Mouse (Mus musculus): Measurements from ENCODE around the gene Vmn1r3. TPM values are rescaled to one million over a fixed set of nuclear protein-coding genes. Genes with fewer than 3 reads are reported as not detected.
"Not testable (repeated sequence)": the region's sequence is repeated elsewhere in the genome, so short reads cannot be mapped to it uniquely, and the experiment has no call there.

The Vmn1r3 gene
- total and polyA plus RNA-seq, 3 experiments, result not detected

GRCm38 (mm10) chr4:3209643-3210217 lies 24.6 kb upstream of the Vmn1r3 start:
- H3K79me2 ChIP-seq (ENCODE audit: control insufficient read depth, insufficient read depth, low read length, poor library complexity); H3K4me3 ChIP-seq (ENCODE audit: control insufficient read depth in 1 of 2, insufficient read depth in 1 of 2, low read depth in 2 of 2, low read length in 2 of 2); H3K4me1 ChIP-seq (ENCODE audit: control insufficient read depth in 1 of 2, insufficient read depth in 2 of 2, low read length in 2 of 2); H3K9me3 ChIP-seq (replicated peaks; ENCODE audit: insufficient read depth, low read length); H3K9ac ChIP-seq (ENCODE audit: control insufficient read depth, low read depth, low read length, poor library complexity, severe bottlenecking); H3K36me3 ChIP-seq (ENCODE audit: control insufficient read depth in 1 of 2, insufficient read depth in 2 of 2, low read length in 2 of 2); H3K27me3 ChIP-seq (ENCODE audit: control insufficient read depth in 1 of 2, insufficient read depth in 2 of 2, low read length in 2 of 2): not testable (repeated sequence)
- peak; percentile 70 for DNase-seq (ENCODE audit: low read depth, low spot score)
- TF ChIP-seq EP300 (IDR thresholded peaks at IDR 0.05; ENCODE audit: low read depth in 1 of 2, low read length in 2 of 2), result peak; percentile 84 to 88
- peak; percentile 56; the same call in 1 of the 2 replicates for TF ChIP-seq ETS1 (IDR thresholded peaks at IDR 0.05; ENCODE audit: low read depth, low read length)
- peak; percentile 40; the same call in 1 of the 2 replicates for TF ChIP-seq SIN3A (IDR thresholded peaks at IDR 0.05; ENCODE audit: low read length)
- TF ChIP-seq MYB (IDR thresholded peaks at IDR 0.05; ENCODE audit: low read depth, low read length), result peak; percentile 65; the same call in 1 of the 2 replicates
- TF ChIP-seq RCOR1 (IDR thresholded peaks at IDR 0.05; ENCODE audit: low read depth, low read length), result peak; percentile 80
- peak; percentile 61 for TF ChIP-seq TAL1 (IDR thresholded peaks at IDR 0.05; ENCODE audit: low read length)
- peak; percentile 76 for TF ChIP-seq GATA1 (IDR thresholded peaks at IDR 0.05; ENCODE audit: low read depth, low read length)
- TF ChIP-seq ZNF384 (IDR thresholded peaks at IDR 0.05; ENCODE audit: low read depth, low read length), result peak; percentile 63
- TF ChIP-seq TCF12 (IDR thresholded peaks at IDR 0.05; ENCODE audit: low read depth, low read length), result peak; percentile 80
- H3K27ac ChIP-seq (ENCODE audit: control insufficient read depth, low read depth, low read length), result peak overlapping the region; percentile 79

- not testable (repeated sequence) for DNase-seq (ENCODE audit: low read depth, low spot score); H3K4me3 ChIP-seq (ENCODE audit: control insufficient read depth in 1 of 2, insufficient read depth in 1 of 2, low read depth in 2 of 2, low read length in 2 of 2); H3K27ac ChIP-seq (ENCODE audit: control insufficient read depth, low read depth, low read length); H3K9me3 ChIP-seq (replicated peaks; ENCODE audit: insufficient read depth, low read length); H3K36me3 ChIP-seq (ENCODE audit: control insufficient read depth in 1 of 2, insufficient read depth in 2 of 2, low read length in 2 of 2); H3K9ac ChIP-seq (ENCODE audit: control insufficient read depth, low read depth, low read length, poor library complexity, severe bottlenecking); H3K27me3 ChIP-seq (ENCODE audit: control insufficient read depth in 1 of 2, insufficient read depth in 2 of 2, low read length in 2 of 2); H3K79me2 ChIP-seq (ENCODE audit: control insufficient read depth, insufficient read depth, low read length, poor library complexity); H3K4me1 ChIP-seq (ENCODE audit: control insufficient read depth in 1 of 2, insufficient read depth in 2 of 2, low read length in 2 of 2)
These were observed 8.2 kb downstream of the Vmn1r3 start for GRCm38 (mm10) chr4:3176746-3177490.

- not testable (repeated sequence) for H3K9me3 ChIP-seq (replicated peaks; ENCODE audit: insufficient read depth, low read length); H3K36me3 ChIP-seq (ENCODE audit: control insufficient read depth in 1 of 2, insufficient read depth in 2 of 2, low read length in 2 of 2); H3K27me3 ChIP-seq (ENCODE audit: control insufficient read depth in 1 of 2, insufficient read depth in 2 of 2, low read length in 2 of 2); H3K79me2 ChIP-seq (ENCODE audit: control insufficient read depth, insufficient read depth, low read length, poor library complexity); H3K27ac ChIP-seq (ENCODE audit: control insufficient read depth, low read depth, low read length); H3K4me3 ChIP-seq (ENCODE audit: control insufficient read depth in 1 of 2, insufficient read depth in 1 of 2, low read depth in 2 of 2, low read length in 2 of 2); DNase-seq (ENCODE audit: low read depth, low spot score); H3K4me1 ChIP-seq (ENCODE audit: control insufficient read depth in 1 of 2, insufficient read depth in 2 of 2, low read length in 2 of 2); H3K9ac ChIP-seq (ENCODE audit: control insufficient read depth, low read depth, low read length, poor library complexity, severe bottlenecking)
These were observed 9.0 kb downstream of the Vmn1r3 start for GRCm38 (mm10) chr4:3176195-3176594.

GRCm38 (mm10) chr4:3175756-3176155 lies 9.4 kb downstream of the Vmn1r3 start:
- not testable (repeated sequence) for DNase-seq (ENCODE audit: low read depth, low spot score); H3K27ac ChIP-seq (ENCODE audit: control insufficient read depth, low read depth, low read length)

GRCm38 (mm10) chr4:3174586-3174985 lies 10.6 kb downstream of the Vmn1r3 start:
- not testable (repeated sequence) for H3K9ac ChIP-seq (ENCODE audit: control insufficient read depth, low read depth, low read length, poor library complexity, severe bottlenecking); DNase-seq (ENCODE audit: low read depth, low spot score)

More at GRCm38 (mm10) chr4:3175756-3176155, 9.4 kb downstream of the Vmn1r3 start:
- H3K79me2 ChIP-seq (ENCODE audit: control insufficient read depth, insufficient read depth, low read length, poor library complexity); H3K27me3 ChIP-seq (ENCODE audit: control insufficient read depth in 1 of 2, insufficient read depth in 2 of 2, low read length in 2 of 2); H3K36me3 ChIP-seq (ENCODE audit: control insufficient read depth in 1 of 2, insufficient read depth in 2 of 2, low read length in 2 of 2); H3K4me1 ChIP-seq (ENCODE audit: control insufficient read depth in 1 of 2, insufficient read depth in 2 of 2, low read length in 2 of 2); H3K4me3 ChIP-seq (ENCODE audit: control insufficient read depth in 1 of 2, insufficient read depth in 1 of 2, low read depth in 2 of 2, low read length in 2 of 2); H3K9ac ChIP-seq (ENCODE audit: control insufficient read depth, low read depth, low read length, poor library complexity, severe bottlenecking); H3K9me3 ChIP-seq (replicated peaks; ENCODE audit: insufficient read depth, low read length): not testable (repeated sequence)

More at GRCm38 (mm10) chr4:3174586-3174985, 10.6 kb downstream of the Vmn1r3 start:
- H3K27me3 ChIP-seq (ENCODE audit: control insufficient read depth in 1 of 2, insufficient read depth in 2 of 2, low read length in 2 of 2); H3K4me3 ChIP-seq (ENCODE audit: control insufficient read depth in 1 of 2, insufficient read depth in 1 of 2, low read depth in 2 of 2, low read length in 2 of 2); H3K79me2 ChIP-seq (ENCODE audit: control insufficient read depth, insufficient read depth, low read length, poor library complexity); H3K27ac ChIP-seq (ENCODE audit: control insufficient read depth, low read depth, low read length); H3K4me1 ChIP-seq (ENCODE audit: control insufficient read depth in 1 of 2, insufficient read depth in 2 of 2, low read length in 2 of 2); H3K36me3 ChIP-seq (ENCODE audit: control insufficient read depth in 1 of 2, insufficient read depth in 2 of 2, low read length in 2 of 2); H3K9me3 ChIP-seq (replicated peaks; ENCODE audit: insufficient read depth, low read length): not testable (repeated sequence)

Measured in MEL (cell line).